Mouse (Mus musculus): ENCODE data around the gene Park7.
A peak's percentile ranks its signal among the peaks of the same experiment; 100 is the strongest.

Park7 gene

GRCm38 (mm10) chr4:150872681-150873080 lies 41.6 kb downstream of the Park7 start:
- DNase-seq = no peak

DNA sequence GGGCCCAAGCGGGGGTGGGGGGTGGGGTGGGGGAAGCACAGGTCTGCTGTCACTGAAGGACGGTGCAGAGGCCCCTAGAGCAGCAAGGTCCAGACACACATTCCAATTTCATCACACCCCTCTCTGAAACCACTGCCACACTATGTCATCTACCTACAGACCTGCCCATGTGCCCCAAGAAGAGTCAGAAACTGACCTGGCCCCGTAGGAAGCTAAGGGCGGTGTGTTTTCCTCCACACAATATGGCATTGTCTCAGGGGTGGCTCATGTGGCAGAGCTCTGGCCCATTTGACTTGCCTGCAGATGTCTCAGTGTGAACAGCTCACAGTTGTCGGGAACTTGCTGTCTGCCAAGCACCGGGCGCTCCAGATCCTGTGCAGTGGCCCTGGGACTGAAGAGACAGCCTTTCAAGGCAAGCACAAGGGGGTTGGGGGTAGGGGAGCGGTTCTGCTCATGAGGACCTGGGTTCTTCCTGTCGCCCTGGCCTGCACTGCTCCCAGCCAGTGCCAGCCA lies 42.0 kb downstream of the Park7 start:
- peak; percentile 69 for DNase-seq

DNA sequence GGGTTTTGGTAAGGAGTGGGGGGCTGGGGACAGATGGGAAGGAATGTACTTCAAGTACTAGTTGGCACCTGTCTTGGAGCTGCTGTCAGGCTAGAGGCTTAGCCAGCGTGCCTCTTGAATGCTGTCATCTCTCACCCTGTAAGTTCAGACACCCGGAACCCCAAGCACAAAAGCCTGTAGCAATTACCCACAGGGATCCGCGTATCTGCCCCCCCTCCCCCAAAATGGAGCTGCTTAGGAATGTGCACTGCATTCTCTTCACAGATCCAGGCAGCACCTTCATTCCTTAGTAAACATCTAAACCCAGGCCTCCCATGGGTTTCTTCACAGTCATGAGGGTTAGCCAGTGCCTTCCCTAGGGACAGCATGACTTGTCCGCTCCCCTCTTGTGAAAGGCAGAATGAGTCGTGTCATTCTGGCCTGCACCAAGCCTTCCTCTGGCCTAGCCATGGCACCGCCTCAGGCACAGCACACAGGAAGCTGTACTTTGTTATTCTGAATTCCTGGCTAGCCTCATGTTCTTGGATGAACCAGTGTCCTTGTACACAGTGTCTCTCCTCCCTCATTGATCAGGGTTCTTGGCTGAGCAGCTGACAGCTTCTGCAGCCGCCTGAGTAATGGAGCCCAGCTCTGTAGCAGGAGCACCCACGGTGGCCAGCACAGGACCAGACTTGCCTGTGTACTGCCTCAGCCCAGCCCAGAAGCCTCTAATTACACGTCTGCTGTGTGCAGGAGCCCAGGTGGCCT lies 42.7 kb downstream of the Park7 start:
- DNase-seq = peak; percentile 69

DNA sequence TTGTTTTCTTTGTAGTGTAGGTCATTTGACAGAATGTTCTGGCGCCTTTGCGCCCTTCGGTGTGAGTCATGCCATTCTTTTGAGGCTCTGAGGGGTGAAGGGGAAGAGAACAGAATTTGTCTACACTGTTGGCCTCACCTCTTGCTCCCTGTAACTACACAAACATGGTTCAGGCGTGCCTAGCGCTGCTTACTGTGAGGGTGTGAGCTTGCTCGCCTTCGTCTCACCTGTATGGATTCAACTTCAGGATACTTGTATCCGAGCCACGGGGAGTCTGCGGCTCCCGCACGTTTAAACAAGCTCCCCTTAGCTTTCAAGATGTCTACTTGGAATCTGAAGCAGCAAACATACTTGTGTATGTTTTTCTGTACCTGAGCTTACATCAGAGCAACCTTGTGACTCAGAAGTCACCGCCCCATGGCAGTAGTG lies 43.3 kb downstream of the Park7 start:
- DNase-seq = no peak

GRCm38 (mm10) chr4:150869276-150870197 lies 44.7 kb downstream of the Park7 start:
- no peak for DNase-seq

DNA sequence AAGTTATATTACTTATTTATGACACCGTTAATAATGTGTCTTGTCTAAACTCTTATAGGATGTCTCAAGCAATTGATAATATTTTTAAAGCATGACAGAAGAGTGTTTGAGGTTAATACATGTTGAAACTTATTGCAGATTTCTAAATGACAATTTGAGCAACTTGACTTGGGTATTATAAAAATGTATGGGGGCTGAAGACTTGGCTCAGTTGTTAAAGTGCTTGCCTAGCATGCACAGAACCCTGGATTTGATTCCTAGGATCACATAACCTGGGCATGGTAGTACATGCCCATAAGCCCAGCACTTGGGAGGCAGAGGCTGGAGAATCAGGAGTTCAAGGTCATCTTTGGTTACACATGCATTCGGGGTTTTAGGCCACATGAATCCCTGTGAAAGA lies 45.4 kb downstream of the Park7 start:
- DNase-seq = no peak

- no peak for DNase-seq
Measured at GRCm38 (mm10) chr4:150868161-150868560, 46.1 kb downstream of the Park7 start.

GRCm38 (mm10) chr4:150866494-150866893 lies 47.7 kb downstream of the Park7 start:
- DNase-seq = no peak

GRCm38 (mm10) chr4:150866069-150866468 lies 48.2 kb downstream of the Park7 start:
- DNase-seq = no peak

- DNase-seq = no peak
Measured at GRCm38 (mm10) chr4:150865371-150865770, 48.9 kb downstream of the Park7 start.

DNA sequence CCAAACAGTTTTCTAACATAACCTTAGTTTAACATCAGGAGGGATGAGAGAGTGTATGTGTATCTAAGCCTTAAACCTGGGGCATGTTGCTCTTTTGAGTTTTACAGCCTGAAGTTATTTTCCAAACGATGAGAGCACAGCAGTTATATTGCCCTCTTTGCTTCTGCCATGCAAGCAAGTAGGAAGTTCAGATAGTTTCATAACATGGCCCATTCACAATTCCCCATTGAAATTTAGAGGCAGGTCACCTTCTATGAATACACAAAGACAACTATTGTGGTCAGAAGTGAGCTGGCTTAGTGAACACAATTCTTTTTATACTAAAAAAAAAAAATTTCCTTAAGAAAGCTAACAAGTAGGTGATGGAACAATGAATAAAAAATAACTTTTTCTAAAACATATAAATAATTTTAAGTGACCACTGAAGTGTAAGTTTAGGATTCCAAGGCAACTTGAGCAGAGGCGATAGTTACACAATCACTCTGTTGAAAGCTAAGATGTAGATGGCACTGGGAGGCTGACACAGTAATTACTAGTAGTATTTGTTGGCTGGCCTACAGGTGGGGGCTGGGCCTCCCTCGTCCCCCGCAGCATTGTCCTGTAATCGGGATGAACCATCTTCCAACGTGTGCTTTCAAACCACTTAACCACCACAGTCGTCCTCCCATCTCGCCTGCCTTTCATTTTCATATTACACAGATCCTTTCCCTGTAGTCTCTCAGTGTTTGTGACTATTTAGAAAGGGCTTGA lies 51.4 kb downstream of the Park7 start:
- DNase-seq = no peak

DNA sequence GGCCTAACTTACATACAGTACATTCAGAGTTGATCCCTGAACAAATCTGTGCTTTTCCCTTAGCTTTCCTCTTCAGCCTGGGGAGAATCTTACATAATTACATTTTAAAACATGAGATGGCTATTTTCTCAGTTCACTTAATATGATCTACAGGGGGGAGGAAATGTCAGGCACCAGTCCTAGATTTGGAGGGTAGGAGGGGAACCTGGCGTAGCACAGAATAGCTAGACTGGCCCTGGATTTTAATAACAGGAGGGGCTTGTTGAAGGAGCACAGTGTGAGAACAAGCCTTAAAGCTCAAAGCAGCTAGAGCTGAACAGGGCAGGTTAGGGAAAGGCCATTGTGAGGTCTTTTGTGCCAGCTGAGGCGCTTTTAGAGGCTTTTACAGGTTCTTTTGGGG lies 53.1 kb downstream of the Park7 start:
- DNase-seq = no peak

DNA sequence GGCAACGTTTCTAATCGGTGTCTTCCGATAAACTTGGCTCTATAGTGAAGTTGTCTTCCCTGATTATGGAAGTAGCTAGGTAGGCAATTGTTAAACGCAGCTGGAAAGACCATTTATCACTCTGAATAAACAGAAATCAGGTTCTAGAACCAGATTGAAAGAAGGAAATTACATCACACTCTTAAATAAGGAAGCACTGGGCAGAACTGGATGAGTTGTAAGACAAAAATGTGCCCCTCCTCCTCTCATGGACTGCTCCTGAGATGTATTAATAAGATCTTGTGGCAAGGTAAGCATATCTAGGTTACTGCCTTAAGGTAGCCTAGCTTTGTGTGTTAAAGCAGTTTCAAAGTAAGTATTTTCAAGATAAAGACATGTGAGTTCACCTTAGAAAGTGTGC lies 53.7 kb downstream of the Park7 start:
- DNase-seq = no peak

- no peak for DNase-seq
Measured at GRCm38 (mm10) chr4:150855346-150855745, 58.9 kb downstream of the Park7 start.

DNA sequence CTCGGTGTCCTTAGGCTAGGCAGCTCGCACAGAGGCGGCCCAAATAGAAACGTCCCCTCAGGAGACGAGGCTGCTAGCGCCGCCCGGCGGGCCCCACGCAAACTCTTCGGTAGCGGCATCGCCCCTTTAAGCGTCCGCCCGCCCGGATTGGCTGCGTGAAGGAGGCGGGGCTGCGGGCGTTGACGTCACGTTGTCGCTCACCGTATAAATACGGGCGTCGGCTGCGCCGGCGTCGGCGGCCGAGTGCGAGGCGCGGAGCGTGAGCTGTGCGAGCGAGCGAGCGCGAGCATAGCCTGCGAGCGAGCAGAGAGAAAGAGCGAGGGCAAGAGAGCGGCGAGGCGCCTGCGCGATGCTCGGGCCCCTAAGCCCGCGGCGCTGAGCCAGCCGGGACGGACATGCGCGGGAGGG lies 59.4 kb downstream of the Park7 start:
- DNase-seq = peak; percentile 95

GRCm38 (mm10) chr4:150853680-150854461 lies 60.4 kb downstream of the Park7 start, which contains the start of gene Errfi1:
Gene Errfi1, plus strand, starts transcription at chr4:150853919.
- DNase-seq = peak; percentile 87

- DNase-seq = no peak
Measured at GRCm38 (mm10) chr4:150852479-150852878, 61.8 kb downstream of the Park7 start.

DNA sequence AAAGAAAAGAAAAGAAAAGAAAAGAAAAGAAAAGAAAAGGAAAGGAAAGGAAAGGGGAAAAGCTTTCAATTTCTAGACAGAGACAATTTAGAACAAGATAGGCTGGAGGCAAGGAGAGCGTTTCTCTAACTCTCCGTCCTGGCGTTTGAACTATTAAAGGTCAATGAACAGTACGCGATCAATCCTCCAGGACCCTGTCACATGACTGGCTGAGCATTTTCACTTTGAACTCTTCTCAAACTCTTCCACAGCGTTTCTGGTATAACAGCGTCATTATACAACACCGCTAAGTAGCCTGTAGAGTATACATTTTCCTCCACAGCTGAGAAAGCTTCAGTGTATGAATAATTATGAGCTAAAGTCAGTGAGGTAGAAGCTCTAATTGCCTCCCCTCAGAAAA lies 62.2 kb downstream of the Park7 start:
- peak; percentile 48 for DNase-seq

DNA sequence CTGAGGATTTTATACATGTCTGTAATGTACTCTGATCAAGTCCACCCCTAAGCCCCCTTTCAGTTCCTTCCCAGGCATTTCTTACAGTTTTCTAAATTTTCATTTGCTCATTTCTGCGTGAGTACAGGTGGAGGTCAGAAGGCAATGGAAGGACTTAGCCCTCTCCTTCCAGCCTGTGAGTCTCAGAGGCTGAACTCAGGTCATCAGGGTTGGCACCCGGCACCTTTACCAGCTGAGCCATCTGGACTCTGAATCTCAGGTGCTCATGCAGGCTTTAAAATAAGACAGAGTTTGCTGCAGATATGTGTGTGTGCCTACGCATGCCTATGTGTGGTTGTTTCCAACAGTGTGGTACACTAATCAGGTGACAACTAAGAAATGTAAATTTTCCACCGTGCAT lies 63.3 kb downstream of the Park7 start:
- peak; percentile 55 for DNase-seq

GRCm38 (mm10) chr4:150849964-150850363 lies 64.3 kb downstream of the Park7 start:
- no peak for DNase-seq
